Mouse (Mus musculus) liver, adult (tissue): Measurements from ENCODE around the gene Osbpl5.

Experiments
- GATA4 ChIP-seq: IDR thresholded peaks from 2 replicates; pipeline ENCODE4 v1.6.1; 2014; ENCODE audit warnings: mild to moderate bottlenecking, low read length; ENCODE audit not compliant: insufficient replicate concordance

Osbpl5 gene

DNA sequence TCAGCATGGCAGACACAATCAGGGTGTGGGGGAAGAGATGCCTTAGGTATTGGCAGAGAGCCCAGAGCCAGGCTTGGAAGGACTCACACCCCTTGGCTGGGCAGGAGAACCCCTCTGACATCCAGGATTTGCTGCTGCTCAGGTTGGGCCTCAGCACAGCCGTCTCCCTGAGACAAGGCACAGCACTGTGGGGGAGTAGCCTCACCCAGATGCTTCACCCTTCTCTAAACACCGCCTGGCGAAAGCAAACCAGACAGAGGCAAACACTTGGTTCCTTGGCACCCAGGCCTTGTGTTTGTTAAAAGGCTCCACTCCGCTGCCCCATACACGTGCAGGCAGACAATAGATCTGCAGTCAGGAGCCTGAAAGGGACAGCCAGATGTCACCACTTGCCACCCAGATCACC, 18.2 kb downstream of the Osbpl5 start:
- TF ChIP-seq GATA4: no peak

DNA sequence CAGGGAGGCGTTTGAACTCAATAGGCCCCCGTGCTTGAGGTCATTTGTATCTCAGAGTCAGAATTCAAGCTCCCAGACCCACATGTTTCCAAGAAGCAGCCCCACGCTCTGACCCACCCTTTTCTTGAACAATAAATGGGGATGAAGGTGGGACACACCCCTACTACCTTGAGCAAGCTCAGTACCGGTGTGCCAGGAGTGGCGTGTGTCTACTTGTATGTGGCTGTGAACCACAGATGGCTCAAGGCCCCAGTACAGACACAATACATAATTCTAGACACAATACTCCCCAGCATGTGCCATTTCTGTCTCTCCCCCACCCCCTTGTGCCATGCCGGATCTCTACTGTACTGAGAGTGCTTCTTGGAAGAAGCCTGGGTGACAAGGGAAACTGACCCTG, 18.6 kb downstream of the Osbpl5 start:
- no peak for TF ChIP-seq GATA4

DNA sequence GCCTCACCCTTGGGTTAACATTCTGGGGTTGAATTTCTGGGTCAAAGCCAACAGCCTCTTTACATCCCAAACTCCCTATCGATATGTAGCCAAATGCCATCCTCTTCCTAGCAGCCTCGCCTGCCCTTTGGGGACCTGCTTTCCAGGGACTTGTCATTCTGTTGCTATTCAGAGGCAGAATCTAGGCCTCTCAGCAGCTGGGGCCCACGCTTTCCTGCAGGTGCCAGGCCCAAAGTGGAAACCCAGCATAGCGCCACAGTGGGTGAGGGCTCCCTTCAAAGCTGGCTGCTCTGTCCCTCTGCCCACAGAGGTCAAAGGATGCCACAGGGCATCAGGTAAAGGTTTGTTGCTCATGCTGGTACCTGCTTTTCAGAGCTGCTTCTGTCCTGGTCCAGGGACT, 23.0 kb downstream of the Osbpl5 start:
- no peak for TF ChIP-seq GATA4

DNA sequence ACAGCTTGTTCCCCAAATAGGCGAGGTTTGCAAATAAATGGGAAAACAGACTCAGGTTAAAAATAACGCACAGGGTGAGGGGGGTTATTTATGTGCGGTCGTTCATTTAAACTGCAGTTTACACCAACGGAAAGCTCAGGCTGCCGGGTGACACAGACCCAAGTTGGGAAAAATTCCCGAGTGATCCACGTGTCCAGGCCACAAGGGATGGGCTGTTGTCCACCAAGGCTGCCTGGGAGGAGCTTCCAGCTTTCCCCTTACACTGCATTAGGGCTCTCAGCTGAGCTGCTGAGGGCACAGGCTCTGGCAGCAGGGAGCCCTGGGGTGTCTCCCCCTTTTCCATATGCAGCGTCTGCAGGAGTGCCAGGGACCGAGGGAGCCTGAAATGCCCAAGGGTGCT, 26.9 kb downstream of the Osbpl5 start:
- no peak for TF ChIP-seq GATA4

DNA sequence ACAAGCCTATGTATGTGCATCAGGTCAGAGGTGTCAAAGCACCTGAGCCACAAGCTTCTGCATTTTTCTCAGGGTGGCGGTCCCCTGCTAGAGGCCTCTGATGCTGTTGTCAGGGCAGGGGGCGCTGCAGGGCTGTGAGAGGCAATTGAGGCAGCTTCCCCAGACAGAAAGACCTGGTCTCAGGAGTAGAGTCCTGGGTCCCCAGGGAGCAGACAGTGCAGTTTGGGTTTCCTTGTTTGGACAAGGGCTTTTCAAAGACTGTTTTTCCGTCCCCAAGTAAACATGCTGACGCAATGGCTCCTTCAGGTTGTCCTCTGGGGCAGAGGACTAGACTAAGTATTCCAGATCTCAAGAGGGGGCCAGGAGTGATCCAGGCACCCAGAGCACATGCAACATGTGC, 30.4 kb downstream of the Osbpl5 start:
- no peak for TF ChIP-seq GATA4

DNA sequence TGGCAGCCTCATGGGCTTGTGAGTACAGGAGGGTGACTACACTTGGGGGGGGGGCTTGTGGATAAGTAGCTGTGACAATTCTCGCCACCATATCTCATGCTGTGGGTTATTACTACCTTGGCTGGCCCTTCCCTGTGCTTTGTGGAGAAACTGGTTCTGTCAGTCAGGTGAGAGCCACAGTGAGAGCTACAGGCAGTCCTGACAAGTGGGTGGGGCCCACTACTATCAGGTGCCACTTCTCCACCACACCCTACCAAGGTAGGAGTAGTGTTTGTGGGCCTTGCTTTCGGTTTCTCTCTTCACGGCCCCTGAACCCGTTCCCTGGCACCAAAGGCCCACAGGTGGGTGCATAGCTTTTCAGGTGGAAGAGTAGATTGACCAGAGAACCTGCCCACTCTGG, 32.9 kb downstream of the Osbpl5 start:
- TF ChIP-seq GATA4: no peak

DNA sequence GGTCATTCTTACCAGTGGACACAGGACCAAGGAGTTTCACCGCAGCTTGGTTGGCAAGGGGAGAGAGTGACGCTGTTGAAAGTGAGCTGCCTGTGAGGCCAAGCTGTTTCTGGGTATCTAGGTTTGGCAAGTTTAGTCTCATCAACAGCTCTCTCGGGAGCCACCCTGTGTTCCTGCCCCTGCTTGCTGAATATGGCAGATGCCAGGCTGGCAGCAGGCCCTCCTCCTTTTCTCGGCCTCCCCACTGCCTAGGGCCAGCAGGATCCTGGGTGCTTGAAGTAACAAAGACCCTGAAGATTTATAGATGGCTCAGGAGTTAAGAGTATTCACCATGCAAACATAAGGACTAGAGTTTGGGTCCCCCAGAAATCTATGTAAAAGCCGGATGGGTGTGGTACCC, 34.1 kb downstream of the Osbpl5 start:
- TF ChIP-seq GATA4: no peak

DNA sequence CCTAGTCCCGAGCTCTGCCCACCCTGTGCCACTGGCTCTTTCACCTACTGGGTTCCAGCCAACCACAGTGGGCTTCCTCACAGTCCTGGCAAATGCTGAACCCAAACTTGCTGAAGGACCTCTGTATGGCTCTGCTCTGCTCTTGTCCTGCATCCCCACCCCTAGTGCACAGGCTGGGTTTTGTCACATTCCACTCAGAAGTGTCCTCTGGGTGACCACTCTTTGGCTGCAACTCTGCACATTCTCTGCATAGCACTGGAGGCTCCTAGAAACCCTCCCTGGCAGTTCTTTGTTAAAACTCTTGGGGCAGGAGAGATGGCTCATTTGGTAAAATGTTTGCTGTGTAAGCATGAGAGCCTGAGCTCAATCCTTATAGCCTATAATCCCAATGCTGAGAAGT, 39.0 kb downstream of the Osbpl5 start:
- no peak for TF ChIP-seq GATA4

DNA sequence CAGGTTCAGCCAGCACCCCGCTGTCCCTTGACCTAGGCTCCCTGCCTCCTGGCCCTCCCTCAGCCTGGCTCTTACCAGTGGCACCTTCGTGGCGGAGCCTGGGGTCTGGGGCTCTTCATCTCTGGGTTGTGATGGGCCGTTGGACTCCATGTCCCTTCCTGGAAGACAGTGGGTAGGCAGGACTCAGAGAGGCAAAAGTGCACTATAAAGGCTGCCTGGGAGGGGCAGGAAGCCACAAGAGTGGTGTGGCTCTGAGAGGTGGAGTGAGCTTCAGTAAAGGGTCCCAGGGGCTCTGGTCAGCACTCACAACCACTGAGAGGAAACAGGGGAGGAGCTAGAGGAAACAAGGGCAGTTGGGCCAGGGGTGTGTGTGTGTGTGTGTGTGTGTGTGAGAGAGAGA, 43.4 kb downstream of the Osbpl5 start:
- no peak for TF ChIP-seq GATA4

DNA sequence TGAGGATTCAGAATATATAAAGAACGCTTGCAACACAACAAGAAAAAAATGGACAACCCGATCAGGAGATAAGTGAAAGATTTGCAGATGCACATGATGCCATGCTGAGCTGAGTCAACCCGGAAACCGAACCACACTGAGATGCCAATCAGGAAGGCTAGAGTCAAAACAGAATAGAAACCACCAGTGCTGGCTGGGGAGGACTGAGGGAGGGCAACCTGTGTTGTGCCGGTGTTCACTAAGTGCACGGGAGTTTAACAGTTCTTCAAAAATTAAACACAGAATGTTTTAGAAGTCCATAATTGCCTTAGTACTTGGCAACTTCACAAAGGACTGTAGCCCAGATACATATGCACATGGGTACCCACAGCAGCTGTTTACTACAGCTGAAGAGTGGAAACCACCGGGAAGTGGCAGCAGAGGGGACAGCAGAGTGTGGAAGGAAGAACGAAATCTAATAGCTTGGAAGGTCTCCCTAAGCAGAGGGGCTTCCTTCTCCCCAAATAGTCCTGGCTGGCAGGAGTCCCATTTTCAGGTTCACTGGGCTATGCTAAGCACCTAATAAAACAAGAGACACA, 43.9 kb downstream of the Osbpl5 start:
- TF ChIP-seq GATA4: no peak

DNA sequence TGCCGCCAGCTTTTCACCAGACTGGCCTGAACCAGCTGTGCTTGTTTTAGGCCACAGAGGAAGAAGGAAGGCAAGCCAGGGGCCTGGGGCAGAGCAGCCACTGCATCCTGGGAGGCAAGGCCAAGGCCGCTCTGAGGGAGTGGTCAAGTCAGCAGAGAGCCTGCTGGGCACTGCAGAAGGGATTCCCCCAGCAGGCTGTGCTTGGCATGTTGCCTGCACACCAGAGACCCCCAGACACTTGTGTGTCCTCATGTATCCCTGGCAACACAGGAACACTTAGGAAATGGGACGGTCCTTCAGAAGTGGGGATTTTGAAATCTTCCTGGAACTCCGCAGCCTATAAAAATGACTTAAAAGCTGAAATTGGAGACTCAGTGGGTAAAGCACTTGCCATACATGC, 44.8 kb downstream of the Osbpl5 start:
- no peak for TF ChIP-seq GATA4

DNA sequence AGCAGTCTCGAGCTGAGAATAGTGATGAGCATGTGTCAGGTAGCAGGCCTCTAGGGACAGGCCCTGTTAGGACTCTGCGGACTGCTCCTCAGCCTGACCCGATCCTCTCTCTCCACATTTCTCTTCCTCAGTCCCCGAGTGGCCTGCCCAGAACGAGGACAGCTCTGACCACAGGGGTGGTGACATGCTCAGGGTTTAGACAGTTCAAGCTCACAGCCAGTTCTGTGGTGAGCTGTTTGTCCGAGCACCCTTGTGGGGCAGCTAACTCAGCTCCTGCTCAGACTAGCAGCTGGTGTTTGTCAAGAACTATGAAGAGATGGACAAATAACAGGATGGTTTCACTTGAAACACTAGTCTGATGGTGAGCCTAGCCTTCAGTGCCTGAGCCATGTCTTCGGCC, 45.4 kb downstream of the Osbpl5 start:
- no peak for TF ChIP-seq GATA4

DNA sequence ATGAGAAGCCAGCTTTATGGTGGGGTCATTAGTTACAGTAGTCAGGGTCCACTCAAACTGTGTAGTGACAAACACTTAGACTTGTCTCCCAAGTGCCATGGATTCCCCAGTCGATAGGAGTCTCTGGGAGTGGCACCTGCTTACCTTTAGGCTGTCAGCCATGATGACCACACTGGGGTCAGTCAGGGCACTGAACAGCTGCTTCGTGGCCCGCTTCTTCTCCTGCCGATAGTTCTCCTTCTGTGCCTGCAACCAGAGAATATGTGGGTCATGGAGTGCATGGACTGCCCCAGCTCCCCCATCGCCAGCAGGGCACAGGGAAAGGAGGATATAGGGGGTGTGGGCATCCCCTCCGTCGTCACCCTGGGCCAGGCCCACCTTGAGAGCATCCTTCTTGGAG, 47.4 kb downstream of the Osbpl5 start:
- TF ChIP-seq GATA4: no peak

DNA sequence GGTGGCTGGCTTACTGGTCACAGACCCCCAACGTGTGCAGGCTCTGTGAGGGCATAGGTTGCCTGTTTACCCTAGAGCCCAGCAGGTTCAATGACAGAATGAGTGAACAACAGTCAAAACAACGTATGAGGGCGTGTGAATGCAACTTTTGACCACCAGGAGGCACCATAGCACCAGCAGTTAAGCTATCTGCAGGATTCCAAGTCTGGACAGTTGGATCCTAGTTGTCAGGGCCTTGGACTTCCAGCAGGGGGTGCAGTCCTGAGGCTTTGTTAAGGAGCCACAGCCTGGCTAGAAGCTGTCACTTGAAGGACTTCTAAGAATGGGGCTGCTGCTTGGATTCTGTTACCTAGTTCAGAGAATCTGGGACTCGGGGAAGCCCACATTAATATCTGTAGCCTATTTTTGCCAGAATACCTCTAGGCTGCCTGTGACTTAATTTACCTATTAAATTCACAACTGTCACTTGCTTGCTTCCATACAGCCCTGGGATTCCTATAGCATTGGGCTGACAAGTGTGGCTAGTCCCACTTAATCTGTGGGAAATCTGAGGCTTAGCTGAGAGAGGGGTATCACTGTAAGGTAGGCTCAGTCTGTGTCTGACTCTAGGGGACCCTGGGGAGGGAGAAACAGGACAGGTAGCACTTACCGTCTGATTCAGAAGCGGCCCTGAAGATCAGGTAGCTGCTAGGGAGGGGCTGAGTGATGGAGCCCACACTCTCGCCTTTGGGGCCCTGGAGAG, 49.9 kb downstream of the Osbpl5 start:
- TF ChIP-seq GATA4: no peak

DNA sequence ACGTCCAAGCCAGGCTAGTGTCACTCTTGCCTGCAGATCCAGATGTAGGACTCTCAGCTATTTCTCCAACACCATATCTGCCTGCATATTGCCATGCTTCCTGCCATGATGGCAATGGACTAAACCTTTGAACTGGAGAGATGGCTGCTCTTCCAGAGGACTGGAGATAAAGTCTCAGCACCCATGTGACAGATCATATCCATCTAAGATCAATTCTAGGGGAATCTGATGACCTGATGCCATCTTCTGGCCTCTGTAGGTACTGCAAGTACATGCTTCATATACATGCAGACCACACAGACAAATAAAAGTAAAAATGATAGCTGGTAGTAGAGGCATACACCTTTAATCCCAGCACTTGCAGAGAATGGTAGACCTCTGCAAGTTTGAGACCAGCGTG, 60.6 kb downstream of the Osbpl5 start:
- no peak for TF ChIP-seq GATA4

DNA sequence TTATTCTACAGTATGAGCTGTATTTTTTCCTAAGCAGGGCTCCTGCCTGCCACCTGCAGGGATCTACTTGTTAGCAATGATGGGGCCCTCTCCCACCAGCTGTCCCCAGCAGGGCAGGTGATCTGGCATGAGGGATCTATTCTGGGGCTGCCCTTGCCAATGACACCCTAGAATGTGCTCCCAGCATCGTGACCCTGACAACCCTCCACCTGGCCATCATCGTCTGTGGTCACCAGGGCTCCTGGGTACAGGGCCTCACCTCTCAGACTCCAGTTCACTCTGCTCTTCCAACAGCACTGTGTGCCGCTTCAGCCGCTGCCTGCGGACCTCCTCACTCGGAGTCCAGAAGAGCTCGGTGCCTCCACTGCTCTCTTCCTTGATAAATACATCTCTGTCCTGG, 62.2 kb downstream of the Osbpl5 start:
- no peak for TF ChIP-seq GATA4

DNA sequence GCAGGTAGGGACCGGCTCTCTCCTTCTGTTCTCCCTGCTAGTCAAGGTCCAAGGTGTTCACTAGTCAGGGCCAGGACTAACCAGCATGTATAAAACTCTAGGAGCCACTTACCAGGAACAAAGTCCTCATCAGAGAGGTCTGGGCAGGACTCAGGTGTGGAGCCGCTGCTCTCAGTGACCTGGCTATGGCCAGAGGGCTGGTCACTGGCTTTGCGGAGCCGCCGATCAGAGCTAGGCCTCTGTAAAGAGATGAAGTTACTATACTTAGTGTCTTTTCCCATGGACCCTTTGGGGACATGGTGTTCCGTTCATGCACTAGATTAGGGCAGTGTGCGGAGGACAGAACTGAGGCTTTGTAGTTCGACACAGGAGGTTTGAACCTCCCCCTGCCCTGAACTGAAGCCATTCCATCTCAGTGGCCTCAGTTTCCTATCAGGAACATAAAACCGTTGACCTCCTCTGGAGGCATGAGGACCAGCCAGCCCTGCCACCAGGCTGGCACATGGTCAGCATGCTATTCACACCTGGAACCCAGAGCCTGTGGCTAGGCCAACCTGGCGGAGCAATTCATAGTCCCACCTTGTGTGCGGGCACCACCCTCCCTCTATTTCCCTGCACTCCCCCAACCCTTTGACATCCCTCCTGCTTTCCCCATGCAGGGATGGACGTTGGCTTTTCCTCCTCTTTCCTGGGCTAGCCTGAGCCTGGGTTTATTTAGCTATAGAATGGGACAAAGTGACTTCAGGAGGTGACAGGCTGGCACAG, 63.9 kb downstream of the Osbpl5 start:
- TF ChIP-seq GATA4: no peak

DNA sequence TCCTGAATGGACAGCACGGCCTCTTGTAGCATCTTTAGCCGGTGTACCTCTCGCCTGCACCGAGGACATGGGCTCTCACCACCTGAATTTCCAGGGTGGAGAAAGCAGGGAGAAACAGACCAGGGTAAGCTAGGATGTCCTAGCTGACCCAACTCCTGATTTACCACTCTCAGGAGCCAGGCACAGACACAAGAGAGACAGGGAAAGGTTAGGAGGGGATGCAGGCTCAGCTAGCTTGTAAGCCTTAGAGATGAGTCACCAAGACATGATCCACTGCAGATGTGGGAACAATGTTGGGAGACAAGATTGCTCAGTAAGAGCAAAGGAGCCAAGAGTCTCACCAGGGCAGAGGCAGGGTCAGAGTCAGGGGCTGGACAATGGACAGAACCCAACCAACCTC, 64.9 kb downstream of the Osbpl5 start:
- no peak for TF ChIP-seq GATA4
